Mouse (Mus musculus) ES-E14 (cell line): Measurements from ENCODE around the gene 1110025L11Rik. TPM values are rescaled to one million over a fixed set of nuclear protein-coding genes. Genes with fewer than 3 reads are reported as not detected.
"Not testable (repeated sequence)": the region's sequence is repeated elsewhere in the genome, so short reads cannot be mapped to it uniquely, and the experiment has no call there.

Experiments used
- DNase-seq: peaks from one replicate; pipeline ENCODE4 v3.0.0-alpha.2; 2013; ENCODE audit warnings: low read depth, low spot score
- H3K27ac ChIP-seq: 2 replicates; pipeline ENCODE4 v1.5.1; 2012; ENCODE audit warnings: low read depth, mild to moderate bottlenecking, low read length, moderate library complexity, mixed read lengths; ENCODE audit not compliant: poor library complexity, insufficient read depth, severe bottlenecking
- H3K36me3 ChIP-seq: 2 replicates; pipeline ENCODE4 v1.6.1; 2012; ENCODE audit warnings: mild to moderate bottlenecking, low read length, moderate library complexity, mixed read lengths; ENCODE audit not compliant: control insufficient read depth, poor library complexity, insufficient read depth, severe bottlenecking
- H3K4me1 ChIP-seq, 2 experiments: fragments of 150-350 bp in 1 of 2; sonication (generic) in 1 of 2; 2 replicates each; pipeline ENCODE4 v1.6.1; 2012; ENCODE audit warnings: low read length in 2 of 2, mild to moderate bottlenecking in 1 of 2, mixed read lengths in 1 of 2; ENCODE audit not compliant: control insufficient read depth in 2 of 2, insufficient read depth in 2 of 2, poor library complexity in 1 of 2
- H3K4me3 ChIP-seq, 2 experiments: fragments of 150-350 bp in 1 of 2; sonication (generic) in 1 of 2; 2 replicates each; pipeline ENCODE4 v1.5.1; 2012; ENCODE audit warnings: low read length in 2 of 2, low read depth in 1 of 2, mild to moderate bottlenecking in 1 of 2, mixed read lengths in 1 of 2; ENCODE audit not compliant: insufficient read depth in 1 of 2, poor library complexity in 1 of 2, severe bottlenecking in 1 of 2
- H3K9ac ChIP-seq: 2 replicates; pipeline ENCODE4 v1.6.1; 2012; ENCODE audit warnings: low read depth, mild to moderate bottlenecking, low read length, mixed read lengths; ENCODE audit not compliant: poor library complexity, insufficient read depth, severe bottlenecking
- H3K9me3 ChIP-seq: fragments of 150-350 bp; sonication (generic); 2 replicates; pipeline ENCODE4 v1.6.1; 2012; ENCODE audit warnings: low read depth, mild to moderate bottlenecking, low read length; ENCODE audit not compliant: control insufficient read depth, insufficient read depth
- CHD2 ChIP-seq: IDR thresholded peaks from 2 replicates; pipeline ENCODE4 v1.6.1; 2014; ENCODE audit warnings: mild to moderate bottlenecking, low read depth, low read length, inconsistent platforms
- HCFC1 ChIP-seq: IDR thresholded peaks from 2 replicates; pipeline ENCODE4 v1.6.1; 2012; ENCODE audit warnings: low read length, inconsistent platforms, borderline replicate concordance; ENCODE audit not compliant: insufficient read depth
- MAFK ChIP-seq: IDR thresholded peaks from 2 replicates; pipeline ENCODE4 v1.6.1; 2014; ENCODE audit warnings: mild to moderate bottlenecking, low read depth, low read length, inconsistent platforms; ENCODE audit not compliant: insufficient read depth
- ZC3H11A ChIP-seq: IDR thresholded peaks from 2 replicates; pipeline ENCODE4 v1.6.1; 2012; ENCODE audit warnings: low read depth, mild to moderate bottlenecking, inconsistent platforms, low read length, borderline replicate concordance
- ZNF384 ChIP-seq: IDR thresholded peaks from 2 replicates; pipeline ENCODE4 v1.6.1; 2012; ENCODE audit warnings: low read depth, low read length, inconsistent platforms
- in situ Hi-C, 2 experiments: fragments of 600-800 bp; cut with MboI; formaldehyde crosslinking; loops; one replicate each; pipeline ENCODE4 v1.15.1; 2025; ENCODE audit warnings: low sequenced_read_pairs in 2 of 2, inconsistent platforms in 1 of 2; ENCODE audit not compliant: unreplicated experiment in 2 of 2
- total RNA-seq: library from RNA; depleted of rRNA; stranded (reverse); fragments of 300-350 nt; gene quantifications from 2 replicates; pipeline ENCODE4 v1.2.3, GENCODE M21; 2012; rRNA removed

The 1110025L11Rik gene
- total RNA-seq = not detected in 2 replicates

DNA sequence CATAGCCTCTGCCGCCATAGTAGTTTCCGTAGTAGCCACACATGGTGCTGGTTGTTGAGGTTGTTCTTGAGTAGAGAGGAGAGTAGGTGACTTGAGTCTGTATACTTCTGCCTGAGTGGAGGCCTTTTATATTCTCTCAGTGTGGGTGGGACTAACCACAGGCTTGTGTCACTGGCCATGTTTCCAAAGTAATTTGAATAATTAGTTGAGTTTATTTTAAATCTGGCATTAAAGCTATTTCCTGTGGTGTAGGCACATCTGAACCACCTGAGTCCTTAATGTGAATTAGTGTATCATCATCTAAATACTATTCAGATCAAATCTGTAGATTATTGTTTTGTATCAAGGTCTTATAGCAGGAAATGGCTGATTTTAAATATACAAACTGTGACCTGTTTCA is at the start of gene 1110025L11Rik:
TSS of gene 1110025L11Rik (minus strand) at position 101 of the 400 bp plus-strand sequence.
- DNase-seq, H3K9me3 ChIP-seq, H3K27ac ChIP-seq, H3K4me3 ChIP-seq, H3K36me3 ChIP-seq, H3K9ac ChIP-seq, H3K4me1 ChIP-seq, in situ Hi-C loops: not testable (repeated sequence)

DNA sequence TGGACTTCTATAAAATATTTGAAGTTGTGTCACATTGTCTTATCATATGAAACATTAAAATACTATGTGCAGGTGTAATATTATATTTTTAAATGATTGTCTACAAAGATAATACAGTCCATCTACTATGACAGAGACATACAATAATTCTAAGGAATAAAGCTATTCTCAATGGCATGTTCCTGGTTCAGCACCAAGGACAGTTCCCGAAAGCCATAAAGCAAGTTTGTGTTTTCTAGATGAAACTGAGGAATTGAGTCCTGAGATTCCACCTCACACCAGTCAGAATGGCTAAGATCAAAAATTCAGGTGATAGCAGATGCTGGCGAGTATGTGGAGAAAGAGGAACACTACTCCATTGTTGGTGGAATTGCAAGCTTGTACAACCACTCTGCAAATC is 7.2 kb upstream of the 1110025L11Rik start:
- H3K4me3 ChIP-seq, in situ Hi-C loops, H3K27ac ChIP-seq, H3K4me1 ChIP-seq, H3K9ac ChIP-seq, H3K36me3 ChIP-seq, H3K9me3 ChIP-seq: not testable (repeated sequence)
- DNase-seq = peak; percentile 41

DNA sequence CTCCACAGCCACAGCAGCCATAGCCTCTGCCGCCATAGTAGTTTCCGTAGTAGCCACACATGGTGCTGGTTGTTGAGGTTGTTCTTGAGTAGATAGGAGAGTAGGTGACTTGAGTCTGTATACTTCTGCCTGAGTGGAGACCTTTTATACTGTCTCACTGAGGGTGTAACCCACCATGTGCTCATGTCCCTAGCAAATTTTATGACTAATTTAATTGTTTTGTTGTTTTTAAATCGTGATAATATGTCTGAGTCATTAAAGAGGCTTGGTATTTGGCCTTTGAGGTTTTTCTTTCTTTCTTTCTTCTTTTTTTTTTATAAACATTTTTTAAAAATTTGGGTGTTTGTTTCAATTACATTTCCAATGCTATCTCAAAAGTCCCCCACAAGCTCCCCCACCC is 16.0 kb downstream of the 1110025L11Rik start, which contains the start of gene Krtap6-5:
TSS of gene Krtap6-5 (minus strand) at position 101 of the 400 bp plus-strand sequence.
- in situ Hi-C loops = no loop called here
- TF ChIP-seq ZC3H11A = no peak
- no peak for TF ChIP-seq MAFK
- no peak for TF ChIP-seq ZNF384
- TF ChIP-seq CHD2 = no peak
- no peak for TF ChIP-seq HCFC1
- no peaks in the 10 kb centered on the region for H3K36me3 ChIP-seq

DNA sequence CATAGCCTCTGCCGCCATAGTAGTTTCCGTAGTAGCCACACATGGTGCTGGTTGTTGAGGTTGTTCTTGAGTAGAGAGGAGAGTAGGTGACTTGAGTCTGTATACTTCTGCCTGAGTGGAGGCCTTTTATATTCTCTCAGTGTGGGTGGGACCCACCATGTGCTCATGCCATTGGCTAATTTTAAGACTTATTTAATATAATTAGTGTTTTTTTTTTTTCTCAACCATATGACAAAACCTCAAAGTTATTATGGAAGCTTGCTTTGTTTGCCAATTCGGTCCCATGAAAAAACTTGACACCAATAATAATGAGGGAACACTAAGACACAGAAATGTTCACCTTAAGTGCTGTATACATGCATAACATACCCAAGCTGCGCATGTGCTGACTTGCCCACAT is 22.4 kb downstream of the 1110025L11Rik start, which contains the start of gene Gm10228:
TSS of gene Gm10228 (minus strand) at position 101 of the 400 bp plus-strand sequence.
- DNase-seq, H3K9me3 ChIP-seq, H3K9ac ChIP-seq, H3K36me3 ChIP-seq, H3K27ac ChIP-seq, H3K4me3 ChIP-seq, H3K4me1 ChIP-seq, in situ Hi-C loops: not testable (repeated sequence)

More for the DNA sequence above, 16.0 kb downstream of the 1110025L11Rik start, which contains the start of gene Krtap6-5:
- DNase-seq = no peak
- no peaks in the 10 kb centered on the region for H3K4me1 ChIP-seq
- H3K27ac ChIP-seq = no peak within 1 kb of the TSS
- H3K9me3 ChIP-seq = no peaks in the 10 kb centered on the region
- no peak within 1 kb of the TSS for H3K4me3 ChIP-seq
- H3K9ac ChIP-seq = no peak within 1 kb of the TSS

DNA sequence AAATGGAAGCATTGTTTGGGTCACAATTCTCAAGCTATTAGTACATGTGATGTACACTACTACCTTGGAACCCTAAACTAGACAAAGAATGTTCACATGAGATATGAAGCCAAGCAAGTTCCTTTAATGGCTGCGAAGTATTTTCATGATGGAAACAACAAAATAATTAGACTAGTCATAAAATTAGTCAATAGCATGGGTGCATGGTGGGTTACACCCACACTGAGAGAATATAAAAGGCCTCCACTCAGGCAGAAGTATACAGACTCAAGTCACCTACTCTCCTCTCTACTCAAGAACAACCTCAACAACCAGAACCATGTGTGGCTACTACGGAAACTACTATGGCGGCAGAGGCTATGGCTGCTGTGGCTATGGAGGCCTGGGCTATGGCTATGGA is 32.4 kb downstream of the 1110025L11Rik start, which contains the start of gene Krtap6-1:
TSS of gene Krtap6-1 (plus strand) at position 301 of the 400 bp plus-strand sequence.
- H3K4me3 ChIP-seq, in situ Hi-C loops, H3K4me1 ChIP-seq, H3K27ac ChIP-seq, DNase-seq, H3K36me3 ChIP-seq, H3K9ac ChIP-seq, H3K9me3 ChIP-seq: not testable (repeated sequence)

DNA sequence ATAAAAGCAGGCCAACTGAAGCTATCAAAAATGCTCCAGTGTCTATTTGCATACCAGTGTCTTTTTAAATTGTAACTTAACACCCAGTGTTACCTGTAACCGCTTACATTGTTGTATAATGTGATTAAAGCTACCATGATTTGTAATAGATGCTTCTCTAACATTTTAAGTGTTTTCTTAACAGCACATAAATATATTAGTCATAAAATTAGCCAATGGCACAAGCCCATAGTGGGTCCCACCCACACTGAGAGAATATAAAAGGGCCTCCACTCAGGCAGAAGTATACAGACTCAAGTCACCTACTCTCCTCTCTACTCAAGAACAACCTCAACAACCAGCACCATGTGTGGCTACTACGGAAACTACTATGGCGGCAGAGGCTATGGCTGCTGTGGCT is 48.8 kb downstream of the 1110025L11Rik start, which contains the start of gene Gm10229:
TSS of gene Gm10229 (plus strand) at position 301 of the 400 bp plus-strand sequence.
- H3K9me3 ChIP-seq, H3K9ac ChIP-seq, in situ Hi-C loops, H3K4me1 ChIP-seq, H3K36me3 ChIP-seq, DNase-seq, H3K27ac ChIP-seq, H3K4me3 ChIP-seq: not testable (repeated sequence)
